Mouse (Mus musculus) pancreas, adult 10 weeks (tissue): ENCODE measurements around the gene Svep1. TPM values are rescaled to one million over a fixed set of nuclear protein-coding genes. Genes with fewer than 3 reads are reported as not detected.

ENCODE experiments used
- polyA plus RNA-seq: library from polyadenylated mRNA; stranded (reverse); fragments of 350-450 nt; fragmentation: Illumina TruSeq; extraction: RNeasy Lipid Tissue Mini Kit (QIAGEN cat#74804); gene quantifications from one replicate; pipeline ENCODE4 v1.2.3, GENCODE M21; 2015; ENCODE audit warnings: low read depth, low replicate concordance; ENCODE audit not compliant: insufficient read depth

Gene Svep1
- polyA plus RNA-seq = 4.9 TPM

GRCm38 (mm10) chr4:58206115-58206945, at the start of gene Svep1:
Gene Svep1 (minus strand): TSS chr4:58206859.

GRCm38 (mm10) chr4:58009024-58009423, 197.6 kb downstream of the Svep1 start, which contains the start of gene Txndc8:
Gene Txndc8 (minus strand): TSS chr4:58009124.

Other genes with a start within 250 kb of the Svep1 start
- gene Txndc8, start 197.7 kb downstream of the Svep1 start, polyA plus RNA-seq = not detected
- gene Musk, start 79.1 kb upstream of the Svep1 start, polyA plus RNA-seq = not detected